Mouse (Mus musculus) cerebellum, adult 2 months (tissue): ENCODE measurements around the gene Nbea. TPM values are rescaled to one million over a fixed set of nuclear protein-coding genes. Genes with fewer than 3 reads are reported as not detected.

Source experiments
- DNase-seq, 2 experiments: peaks; one replicate each; pipeline ENCODE4 v3.0.0; 2021
- H3K27ac ChIP-seq: fragments of 200-500 bp; 2 replicates; pipeline ENCODE4 v1.5.1; 2012; ENCODE audit warnings: low read length, control low read depth, inconsistent platforms; ENCODE audit not compliant: insufficient read depth
- H3K27me3 ChIP-seq: fragments of 200-500 bp; 2 replicates; pipeline ENCODE4 v1.6.1; 2012; ENCODE audit warnings: inconsistent platforms, mild to moderate bottlenecking, low read length, moderate library complexity; ENCODE audit not compliant: control insufficient read depth, insufficient read depth
- H3K4me1 ChIP-seq: fragments of 200-500 bp; 2 replicates; pipeline ENCODE4 v1.6.1; 2011; ENCODE audit warnings: low read length; ENCODE audit not compliant: control insufficient read depth, insufficient read depth
- H3K4me3 ChIP-seq: fragments of 200-500 bp; replicated peaks from 2 replicates; pipeline ENCODE3; 2011; ENCODE audit warnings: mild to moderate bottlenecking, low read depth, low read length, control low read depth; ENCODE audit not compliant: insufficient read depth
- CTCF ChIP-seq: fragments of 200-500 bp; IDR thresholded peaks from 2 replicates; pipeline ENCODE4 v1.5.1; 2011; ENCODE audit warnings: low read depth, mild to moderate bottlenecking, control low read depth, low read length, moderate library complexity, borderline replicate concordance; ENCODE audit not compliant: insufficient read depth
- POLR2A ChIP-seq: fragments of 200-500 bp; IDR thresholded peaks from 2 replicates; pipeline ENCODE4 v1.6.1; 2011; ENCODE audit warnings: low read length, control low read depth, borderline replicate concordance; ENCODE audit not compliant: insufficient read depth
- WGBS: fragments of 180-500 bp; shearing (Covaris S2); methylation state at CpG from one replicate; pipeline ENCODE4 v1.1.7; 2018; 5-methylcytosine and 5-hydroxymethylcytosine counted together
- polyA plus RNA-seq: library from polyadenylated mRNA; depleted of rRNA; stranded (reverse); fragments of >200 nt; gene quantifications from 2 replicates; pipeline ENCODE4 v1.2.3, GENCODE M21; 2012

Gene Nbea
- polyA plus RNA-seq, 1 experiment, result 109 TPM

DNA sequence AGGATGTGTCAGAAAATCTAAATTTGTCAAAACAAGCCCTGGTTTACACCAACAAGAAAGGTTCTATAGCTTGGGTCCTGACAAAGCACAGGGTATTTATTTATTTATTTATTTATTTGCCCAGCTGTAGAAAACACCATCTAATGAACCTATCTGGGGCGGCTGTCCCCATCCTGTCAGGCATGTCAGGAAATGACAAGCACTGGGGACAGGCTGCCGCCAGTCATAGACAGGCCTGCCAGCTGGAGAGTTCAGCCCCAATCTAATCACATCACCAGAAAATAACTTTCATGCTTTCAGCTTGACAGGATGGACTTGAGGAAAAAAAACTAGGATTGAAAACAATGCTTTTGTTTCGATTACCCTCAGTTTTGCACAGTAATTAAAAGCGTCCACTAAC, 440.8 kb downstream of the Nbea start:
- Histone ChIP-seq H3K4me1 (peaks cover 6% of the 10 kb centered on the region), H3K27me3 (no peaks in the 10 kb centered on the region), H3K4me3 (no peak overlapping the region), H3K27ac (no peak overlapping the region)
- no peak for TF ChIP-seq POLR2A
- no peak for TF ChIP-seq CTCF
- 70% methylated on average over 4 of the region's 4 CpGs for WGBS
- DNase-seq, result no peak

DNA sequence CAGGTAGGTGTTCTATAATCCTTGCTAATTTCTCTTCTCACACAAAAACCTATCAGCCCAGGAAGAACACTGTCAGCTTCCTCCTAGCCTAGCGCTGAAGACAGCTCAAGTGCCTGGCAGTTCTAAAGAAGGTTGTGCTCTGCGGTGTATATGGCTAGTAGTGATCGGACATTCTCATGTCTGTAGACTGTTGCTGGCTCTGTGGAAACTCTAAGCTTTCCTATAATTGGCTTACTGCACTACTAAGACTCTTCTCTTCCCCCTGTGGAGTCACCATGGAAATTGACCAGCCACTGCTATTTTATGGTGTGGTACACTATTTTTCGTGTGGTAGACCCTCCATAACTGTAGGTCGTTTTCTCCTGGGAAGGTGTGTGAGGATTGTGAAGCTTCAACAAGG, 441.3 kb downstream of the Nbea start:
- WGBS, result 62% methylated on average over 5 of the region's 5 CpGs
- Histone ChIP-seq H3K27me3 (no peaks in the 10 kb centered on the region), H3K27ac (no peak overlapping the region), H3K4me1 (peaks cover 5% of the 10 kb centered on the region), H3K4me3 (no peak overlapping the region)
- no peak for DNase-seq
- TF ChIP-seq POLR2A (no peak), CTCF (no peak)

DNA sequence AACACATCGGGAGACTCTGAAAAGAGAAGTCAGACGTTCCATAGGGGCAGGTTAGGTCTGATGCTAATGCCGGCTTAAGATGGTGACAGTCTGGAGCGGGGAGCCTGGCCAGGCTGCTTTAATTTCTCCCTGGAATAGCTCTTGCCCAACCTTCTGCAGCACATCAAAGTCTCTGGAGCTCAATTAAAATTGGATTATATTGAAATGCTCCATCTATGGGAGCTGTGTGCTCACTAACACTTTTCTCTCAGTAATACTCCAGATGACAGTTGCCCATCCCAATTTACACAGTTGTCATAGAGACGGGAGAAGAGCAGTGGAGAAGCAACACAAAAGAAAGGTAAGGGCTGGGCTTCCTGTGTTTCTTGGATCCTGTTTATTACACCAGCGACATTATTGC, 442.1 kb downstream of the Nbea start:
- Histone ChIP-seq H3K4me3 (no peak overlapping the region), H3K27ac (no peak overlapping the region), H3K4me1 (peaks cover 5% of the 10 kb centered on the region), H3K27me3 (no peaks in the 10 kb centered on the region)
- TF ChIP-seq CTCF, result no peak
- no peak for TF ChIP-seq POLR2A
- WGBS, result 62% methylated on average over 6 of the region's 6 CpGs
- no peak for DNase-seq

DNA sequence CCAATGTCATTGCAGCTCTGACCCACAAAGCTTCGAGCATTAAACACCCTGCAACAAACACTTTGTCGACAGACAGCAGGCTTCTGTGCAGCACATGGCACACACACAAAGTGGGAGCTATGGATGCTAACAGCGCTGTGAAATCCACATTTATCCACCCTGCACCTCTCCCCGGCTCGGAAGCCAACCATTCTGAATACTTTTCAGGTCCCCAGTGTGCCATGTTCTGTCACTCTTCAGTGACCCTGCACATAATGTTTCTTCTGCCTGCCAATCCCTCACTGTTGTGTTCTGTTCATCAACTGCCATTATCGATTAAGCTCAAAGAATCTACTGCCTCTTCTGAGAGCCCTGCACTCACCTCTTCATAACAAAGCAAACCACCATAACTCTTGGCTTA, 449.8 kb downstream of the Nbea start:
- 31% methylated on average over 6 of the region's 6 CpGs for WGBS
- H3K27ac ChIP-seq, result no peak overlapping the region
- no peaks in the 10 kb centered on the region for H3K4me1 ChIP-seq
- no peak for DNase-seq
- no peak overlapping the region for H3K4me3 ChIP-seq
- no peak for TF ChIP-seq POLR2A
- TF ChIP-seq CTCF, result no peak
- H3K27me3 ChIP-seq, result no peaks in the 10 kb centered on the region

DNA sequence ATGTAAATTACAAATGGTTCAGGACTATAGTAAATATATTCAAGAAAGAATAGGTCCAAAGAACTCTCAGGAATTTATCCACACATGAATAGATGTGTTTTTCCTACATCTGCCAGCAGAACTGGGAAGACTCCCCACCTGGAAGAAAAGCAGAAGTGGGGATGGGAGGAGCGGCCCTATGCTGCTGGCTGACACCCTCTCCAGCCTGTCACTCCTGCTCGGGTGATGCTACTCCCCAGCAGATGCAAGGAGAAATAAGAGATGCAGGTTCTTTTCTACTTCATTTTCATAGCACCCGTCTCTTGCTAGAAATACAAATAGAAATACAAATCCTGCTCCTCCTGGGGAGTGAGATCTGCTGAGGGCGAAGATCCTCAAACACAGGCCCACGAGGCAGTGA, 453.0 kb downstream of the Nbea start:
- Histone ChIP-seq H3K4me3 (no peak overlapping the region), H3K27ac (no peak overlapping the region), H3K4me1 (no peaks in the 10 kb centered on the region), H3K27me3 (no peaks in the 10 kb centered on the region)
- no peak for DNase-seq
- TF ChIP-seq CTCF (no peak), POLR2A (no peak)
- 68% methylated on average over 5 of the region's 5 CpGs for WGBS

DNA sequence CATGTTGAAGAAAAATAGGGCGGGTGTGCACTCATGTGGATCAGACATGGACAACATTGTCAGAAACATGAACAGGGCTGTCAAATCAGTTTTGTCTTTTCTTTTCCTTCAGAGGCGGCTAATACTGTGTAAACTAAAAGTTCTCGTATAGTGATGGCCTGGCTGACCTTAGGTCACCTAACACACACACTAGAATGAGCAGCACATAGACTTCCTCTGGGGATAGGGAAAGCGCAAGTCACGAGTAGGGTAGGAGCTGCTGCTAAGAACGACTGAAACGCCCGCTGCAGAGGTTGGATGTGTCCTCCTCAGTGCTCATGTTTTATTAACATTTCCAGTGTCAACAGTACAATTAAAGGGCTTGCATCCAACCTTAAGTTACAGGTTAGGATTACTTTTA, 453.4 kb downstream of the Nbea start:
- H3K4me1 ChIP-seq, result no peaks in the 10 kb centered on the region
- H3K27ac ChIP-seq, result no peak overlapping the region
- H3K27me3 ChIP-seq, result no peaks in the 10 kb centered on the region
- no peak for DNase-seq
- H3K4me3 ChIP-seq, result no peak overlapping the region
- TF ChIP-seq CTCF (no peak), POLR2A (no peak)
- 74% methylated on average over 8 of the region's 8 CpGs for WGBS

DNA sequence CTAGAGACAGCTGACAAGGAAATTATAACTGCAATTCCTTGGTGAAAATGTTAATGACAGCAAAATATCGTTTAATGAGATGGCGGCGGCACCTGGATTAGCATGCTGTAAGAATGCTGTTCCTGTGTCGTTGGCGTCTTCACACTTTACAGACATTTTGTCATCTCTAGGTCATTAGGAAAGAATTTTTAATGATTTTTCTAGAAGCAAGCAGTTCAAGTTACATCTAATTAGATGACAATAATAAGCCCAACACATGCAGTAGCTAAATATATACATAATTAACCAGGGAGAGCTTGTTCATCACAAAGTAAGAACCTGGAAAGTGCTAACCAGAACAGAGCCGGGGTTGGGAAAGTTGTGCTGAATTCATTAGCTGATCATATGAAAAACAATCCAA, 469.2 kb downstream of the Nbea start:
- Histone ChIP-seq H3K27ac (no peak overlapping the region), H3K4me3 (no peak overlapping the region), H3K4me1 (peaks cover 4% of the 10 kb centered on the region; the same call in 1 of the 2 replicates), H3K27me3 (no peaks in the 10 kb centered on the region)
- WGBS, result 89% methylated on average over 6 of the region's 6 CpGs
- TF ChIP-seq POLR2A, result no peak
- TF ChIP-seq CTCF, result no peak
- DNase-seq, result no peak

DNA sequence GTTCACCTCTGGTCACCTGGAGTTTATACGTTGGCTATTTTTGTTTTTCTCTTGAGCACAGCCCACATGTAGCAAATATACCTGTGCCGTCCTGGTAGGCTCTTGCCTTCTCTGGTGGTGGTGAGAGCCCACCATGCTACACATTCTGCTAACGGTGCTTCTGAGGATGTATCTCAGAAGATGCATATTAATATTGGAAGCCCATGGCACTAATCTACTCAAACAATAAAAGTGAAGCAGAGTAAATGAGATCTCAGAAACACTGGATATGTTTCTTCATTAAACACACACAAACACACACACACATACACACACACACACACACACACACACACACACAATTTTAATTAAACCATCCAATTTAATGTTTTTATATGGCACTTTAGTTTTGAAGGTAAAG, 469.6 kb downstream of the Nbea start:
- 91% methylated on average over 3 of the region's 3 CpGs for WGBS
- Histone ChIP-seq H3K27ac (no peak overlapping the region), H3K27me3 (no peaks in the 10 kb centered on the region), H3K4me3 (no peak overlapping the region), H3K4me1 (peaks cover 4% of the 10 kb centered on the region; the same call in 1 of the 2 replicates)
- no peak for DNase-seq
- no peak for TF ChIP-seq POLR2A
- TF ChIP-seq CTCF, result no peak
